Mouse (Mus musculus) adrenal gland, postnatal 10 days (tissue): Measurements from ENCODE around the gene Lsm11. TPM values are rescaled to one million over a fixed set of nuclear protein-coding genes. Genes with fewer than 3 reads are reported as not detected.
A peak's percentile ranks its signal among the peaks of the same experiment; 100 is the strongest.

Experiments used
- DNase-seq: peaks from one replicate; pipeline ENCODE4 v3.0.0; 2021; ENCODE audit warnings: mixed read lengths
- total RNA-seq, 2 experiments: library from RNA; stranded (reverse); gene quantifications; 2 replicates each; pipeline ENCODE4 v1.2.3; 2021

Gene Lsm11
- total RNA-seq, 2 experiments from 2014 or later = 7.8 to 9.9 TPM

- DNase-seq = no peak
Observed at GRCm38 (mm10) chr11:45927456-45927855, 17.3 kb downstream of the Lsm11 start.

- DNase-seq = peak; percentile 80
Observed at GRCm38 (mm10) chr11:45926640-45927082, 18.1 kb downstream of the Lsm11 start.

GRCm38 (mm10) chr11:45925436-45925835 is 19.3 kb downstream of the Lsm11 start:
- no peak for DNase-seq

GRCm38 (mm10) chr11:45921480-45921898 is 23.2 kb downstream of the Lsm11 start:
- DNase-seq = no peak

- DNase-seq = no peak
Observed at GRCm38 (mm10) chr11:45921026-45921425, 23.7 kb downstream of the Lsm11 start.

- DNase-seq = peak; percentile 40
Observed at GRCm38 (mm10) chr11:45918836-45919235, 25.9 kb downstream of the Lsm11 start.

GRCm38 (mm10) chr11:45918018-45918417 is 26.7 kb downstream of the Lsm11 start:
- no peak for DNase-seq

- no peak for DNase-seq
Observed at GRCm38 (mm10) chr11:45916196-45916595, 28.5 kb downstream of the Lsm11 start.

GRCm38 (mm10) chr11:45910701-45911100 is 34.0 kb downstream of the Lsm11 start:
- no peak for DNase-seq

GRCm38 (mm10) chr11:45908894-45909293 is 35.8 kb downstream of the Lsm11 start:
- DNase-seq = no peak

GRCm38 (mm10) chr11:45908070-45908469 is 36.7 kb downstream of the Lsm11 start:
- DNase-seq = no peak

- DNase-seq = no peak
Observed at GRCm38 (mm10) chr11:45907301-45907700, 37.4 kb downstream of the Lsm11 start.

GRCm38 (mm10) chr11:45906109-45906786 is 38.5 kb downstream of the Lsm11 start:
- no peak for DNase-seq

- DNase-seq = no peak
Observed at GRCm38 (mm10) chr11:45900233-45901015, 44.3 kb downstream of the Lsm11 start.

- no peak for DNase-seq
Observed at GRCm38 (mm10) chr11:45897392-45897791, 47.3 kb downstream of the Lsm11 start.

- no peak for DNase-seq
Observed at GRCm38 (mm10) chr11:45892861-45893360, 51.8 kb downstream of the Lsm11 start.

GRCm38 (mm10) chr11:45890423-45890822 is 54.3 kb downstream of the Lsm11 start:
- DNase-seq = no peak

GRCm38 (mm10) chr11:45889981-45890380 is 54.8 kb downstream of the Lsm11 start:
- DNase-seq = no peak

GRCm38 (mm10) chr11:45888471-45889030 is 56.2 kb downstream of the Lsm11 start:
- DNase-seq = peak; percentile 35

- DNase-seq = no peak
Observed at GRCm38 (mm10) chr11:45886596-45886995, 58.1 kb downstream of the Lsm11 start.

- no peak for DNase-seq
Observed at GRCm38 (mm10) chr11:45885606-45886230, 59.0 kb downstream of the Lsm11 start.

- DNase-seq = no peak
Observed at GRCm38 (mm10) chr11:45884029-45884428, 60.7 kb downstream of the Lsm11 start.
